Mouse (Mus musculus) heart, adult 2 months (tissue): Measurements from ENCODE around the gene Tbx21. TPM values are rescaled to one million over a fixed set of nuclear protein-coding genes. Genes with fewer than 3 reads are reported as not detected.
A peak's percentile ranks its signal among the peaks of the same experiment; 100 is the strongest.

ENCODE experiments used
- DNase-seq, 2 experiments: peaks; one replicate each; pipeline ENCODE4 v3.0.0; 2021
- H3K27ac ChIP-seq: fragments of 200-600 bp; 2 replicates; pipeline ENCODE4 v1.8.1; 2022
- H3K27me3 ChIP-seq: fragments of 200-500 bp; 2 replicates; pipeline ENCODE4 v1.6.1; 2012; ENCODE audit warnings: mild to moderate bottlenecking, low read length, inconsistent platforms, mixed read lengths; ENCODE audit not compliant: control insufficient read depth, insufficient read depth
- H3K36me3 ChIP-seq: fragments of 200-500 bp; 2 replicates; pipeline ENCODE4 v1.6.1; 2012; ENCODE audit warnings: low read length, inconsistent platforms; ENCODE audit not compliant: control insufficient read depth, insufficient read depth
- H3K4me1 ChIP-seq: fragments of 200-500 bp; 2 replicates; pipeline ENCODE4 v1.6.1; 2011; ENCODE audit warnings: low read length; ENCODE audit not compliant: control insufficient read depth, insufficient read depth
- H3K4me3 ChIP-seq: fragments of 200-600 bp; 2 replicates; pipeline ENCODE4 v1.8.1; 2022
- H3K79me2 ChIP-seq: fragments of 200-500 bp; replicated peaks from 2 replicates; pipeline ENCODE4 v1.6.1; 2012; ENCODE audit warnings: mild to moderate bottlenecking, inconsistent platforms, low read length, moderate library complexity, mixed read lengths; ENCODE audit not compliant: control insufficient read depth, insufficient read depth
- H3K9ac ChIP-seq: fragments of 200-500 bp; 2 replicates; pipeline ENCODE4 v1.6.1; 2012; ENCODE audit warnings: low read depth, mild to moderate bottlenecking, control low read depth, inconsistent platforms, low read length, mixed read lengths
- CTCF ChIP-seq: fragments of 200-600 bp; IDR thresholded peaks from 2 replicates; pipeline ENCODE4 v1.8.1; 2022; ENCODE audit warnings: antibody characterized with exemption, mild to moderate bottlenecking, moderate library complexity
- EP300 ChIP-seq: fragments of 200-500 bp; IDR thresholded peaks from 2 replicates; pipeline ENCODE4 v1.6.1; 2011; ENCODE audit warnings: low read depth, low read length, control low read depth; ENCODE audit not compliant: insufficient read depth
- POLR2A ChIP-seq: fragments of 200-500 bp; IDR thresholded peaks from 2 replicates; pipeline ENCODE4 v1.6.1; 2011; ENCODE audit warnings: mild to moderate bottlenecking, low read depth, low read length, control low read depth; ENCODE audit not compliant: insufficient read depth
- WGBS: fragments of 180-500 bp; shearing (Covaris S2); methylation state at CpG from one replicate; pipeline ENCODE4 v1.1.7; 2018; 5-methylcytosine and 5-hydroxymethylcytosine counted together
- intact Hi-C: fragments of 180-260 bp; cut with DNase I; formaldehyde crosslinking; loops from one replicate; pipeline ENCODE4 v1.15.1; 2025
- polyA plus RNA-seq: library from polyadenylated mRNA; depleted of rRNA; stranded (reverse); fragments of >200 nt; gene quantifications from 2 replicates; pipeline ENCODE4 v1.2.3, GENCODE M21; 2012
- total RNA-seq, 2 experiments: library from RNA; stranded (reverse); gene quantifications; 2 replicates each; pipeline ENCODE4 v1.2.3; 2021

The Tbx21 gene
- total and polyA plus RNA-seq, 3 experiments: 0.45 TPM; not detected in 2

GRCm38 (mm10) chr11:97103163-97104090 is 11.7 kb downstream of the Tbx21 start:
- no peak overlapping the region for H3K4me3 ChIP-seq
- H3K79me2 ChIP-seq: no peaks in the 10 kb centered on the region
- intact Hi-C loops: loop anchor here (5.0 kb wide), 1 partner anchor 44 kb away; no protein-coding TSS in a partner anchor
- no peak overlapping the region for H3K27ac ChIP-seq
- TF ChIP-seq EP300 (no peak), CTCF (no peak), POLR2A (no peak)
- 85% methylated on average over 10 of the region's 10 CpGs for WGBS
- no peak overlapping the region for H3K9ac ChIP-seq
- H3K36me3 ChIP-seq: no peaks in the 10 kb centered on the region
- peaks cover 2% of the 10 kb centered on the region for H3K4me1 ChIP-seq
- no peak for DNase-seq
- H3K27me3 ChIP-seq: peaks cover 2% of the 10 kb centered on the region; the same call in 1 of the 2 replicates

DNA sequence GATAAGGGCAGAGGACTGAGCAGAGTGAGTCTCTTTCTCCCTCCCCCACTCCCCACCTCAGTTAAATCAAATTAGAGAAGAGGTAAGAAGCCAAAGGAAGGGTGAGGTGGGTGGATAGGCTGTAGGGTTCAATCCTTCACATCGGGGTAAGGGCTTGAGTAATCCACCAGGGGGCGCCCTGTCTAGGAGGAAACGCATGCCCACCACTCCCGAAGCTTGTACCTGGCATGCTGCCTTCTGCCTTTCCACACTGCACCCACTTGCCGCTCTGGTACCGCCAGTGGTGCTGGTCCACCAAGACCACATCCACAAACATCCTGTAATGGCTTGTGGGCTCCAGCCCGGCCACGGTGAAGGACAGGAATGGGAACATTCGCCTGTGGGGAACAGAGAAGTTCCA is 13.4 kb downstream of the Tbx21 start:
- H3K4me1 ChIP-seq: peaks cover 2% of the 10 kb centered on the region
- H3K27ac ChIP-seq: no peak overlapping the region
- H3K27me3 ChIP-seq: peaks cover 2% of the 10 kb centered on the region; the same call in 1 of the 2 replicates
- no peak overlapping the region for H3K9ac ChIP-seq
- intact Hi-C loops: loop anchor here (1.0 to 5.0 kb wide), 2 partner anchors 46 to 76 kb away; no protein-coding TSS in a partner anchor
- peak; percentile 52 to 69 for DNase-seq
- H3K79me2 ChIP-seq: no peaks in the 10 kb centered on the region
- WGBS: 15% methylated on average over 9 of the region's 9 CpGs
- TF ChIP-seq CTCF: peak; percentile 87
- TF ChIP-seq EP300: no peak
- TF ChIP-seq POLR2A: no peak
- no peak overlapping the region for H3K4me3 ChIP-seq
- no peaks in the 10 kb centered on the region for H3K36me3 ChIP-seq

DNA sequence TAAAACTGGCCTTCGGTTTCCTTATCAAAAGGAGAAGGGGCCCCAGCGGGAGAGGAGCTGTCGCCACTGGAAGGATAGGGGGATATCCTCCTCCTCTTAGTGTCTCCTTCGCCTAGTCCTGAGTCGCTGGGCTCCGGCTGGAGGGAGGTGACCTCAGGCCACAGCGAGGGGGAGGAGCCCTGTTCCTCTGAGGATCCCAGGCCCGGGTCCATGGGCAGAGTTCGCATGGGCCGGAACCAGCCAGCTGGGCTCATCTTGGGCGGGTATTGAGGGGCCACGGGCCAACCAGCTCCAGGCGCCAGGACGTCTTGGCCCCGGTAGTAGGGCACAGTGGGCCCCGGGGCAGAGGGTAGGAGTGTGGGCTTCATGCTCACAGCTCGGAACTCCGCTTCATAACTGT is 16.3 kb downstream of the Tbx21 start:
- Histone ChIP-seq H3K27me3 (peaks cover 2% of the 10 kb centered on the region; the same call in 1 of the 2 replicates), H3K4me3 (peak overlapping the region; percentile 22), H3K36me3 (no peaks in the 10 kb centered on the region), H3K9ac (peak overlapping the region; percentile 43), H3K27ac (no peak overlapping the region), H3K4me1 (peaks cover 2% of the 10 kb centered on the region), H3K79me2 (no peaks in the 10 kb centered on the region)
- DNase-seq: peak; percentile 55 to 56
- WGBS: 9% methylated on average over 18 of the region's 18 CpGs
- TF ChIP-seq CTCF: no peak
- TF ChIP-seq EP300: no peak
- no peak for TF ChIP-seq POLR2A
- intact Hi-C loops: no loop called here

DNA sequence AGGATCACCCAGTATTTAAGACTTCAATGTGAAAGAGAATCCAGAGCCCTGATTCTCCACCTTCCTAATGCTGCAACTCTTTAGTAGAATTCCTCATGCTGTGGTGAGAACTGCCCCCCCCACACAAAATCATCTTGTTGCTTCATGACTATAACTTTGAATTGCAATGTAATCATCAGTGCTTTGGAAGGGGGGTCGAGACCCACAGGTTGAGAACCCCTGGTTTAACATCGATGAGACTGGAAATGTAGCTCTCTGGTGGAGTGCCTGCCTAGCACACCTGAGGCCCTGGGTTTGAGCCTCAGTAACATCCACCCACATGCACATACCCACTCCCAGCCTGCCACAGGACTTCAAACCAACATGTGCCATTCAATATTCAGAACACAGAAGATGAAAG is 20.5 kb downstream of the Tbx21 start:
- H3K27ac ChIP-seq: no peak overlapping the region
- 0 out of 2 replicates have a peak, but pooled peaks cover 1% of the 10 kb centered on the region for H3K27me3 ChIP-seq
- H3K9ac ChIP-seq: no peak overlapping the region
- H3K4me1 ChIP-seq: no peaks in the 10 kb centered on the region
- intact Hi-C loops: no loop called here
- no peaks in the 10 kb centered on the region for H3K79me2 ChIP-seq
- DNase-seq: no peak
- H3K4me3 ChIP-seq: no peak overlapping the region
- H3K36me3 ChIP-seq: no peaks in the 10 kb centered on the region
- TF ChIP-seq POLR2A (no peak), CTCF (no peak), EP300 (no peak)
- 55% methylated on average over 2 of the region's 2 CpGs for WGBS

DNA sequence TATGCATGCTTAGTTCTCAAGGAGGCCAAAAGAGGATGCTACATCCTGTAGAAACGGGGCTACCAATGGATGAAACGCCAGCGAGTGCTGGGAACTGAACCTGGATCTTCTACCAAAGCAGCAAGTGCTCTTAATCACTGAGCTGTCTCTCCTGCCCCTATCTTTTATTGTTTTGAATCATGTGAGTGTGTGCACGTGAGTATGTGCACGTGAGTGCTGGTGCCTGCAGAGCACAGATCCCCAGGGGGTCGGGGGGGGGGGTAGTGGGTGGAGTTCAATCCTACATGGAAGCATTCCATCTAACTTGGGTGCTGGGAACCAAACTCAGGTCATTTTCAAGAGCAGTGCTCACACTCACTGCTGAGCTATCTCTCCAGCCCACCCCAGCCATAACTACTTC is 28.8 kb downstream of the Tbx21 start:
- no peak overlapping the region for H3K27ac ChIP-seq
- intact Hi-C loops: no loop called here

More for the DNA sequence above, 28.8 kb downstream of the Tbx21 start:
- no peaks in the 10 kb centered on the region for H3K36me3 ChIP-seq
- H3K4me1 ChIP-seq: no peaks in the 10 kb centered on the region; the same call in 1 of the 2 replicates
- 0 out of 2 replicates have a peak, but pooled peaks cover 1% of the 10 kb centered on the region for H3K27me3 ChIP-seq
- no peak overlapping the region for H3K9ac ChIP-seq
- DNase-seq: no peak
- no peak overlapping the region for H3K4me3 ChIP-seq
- H3K79me2 ChIP-seq: no peaks in the 10 kb centered on the region
- no peak for TF ChIP-seq EP300
- TF ChIP-seq POLR2A: no peak
- no peak for TF ChIP-seq CTCF
- 59% methylated on average over 6 of the region's 6 CpGs for WGBS
